8 mouse cellular contexts compared by ENCODE assay signal in the genomic region with DNA sequence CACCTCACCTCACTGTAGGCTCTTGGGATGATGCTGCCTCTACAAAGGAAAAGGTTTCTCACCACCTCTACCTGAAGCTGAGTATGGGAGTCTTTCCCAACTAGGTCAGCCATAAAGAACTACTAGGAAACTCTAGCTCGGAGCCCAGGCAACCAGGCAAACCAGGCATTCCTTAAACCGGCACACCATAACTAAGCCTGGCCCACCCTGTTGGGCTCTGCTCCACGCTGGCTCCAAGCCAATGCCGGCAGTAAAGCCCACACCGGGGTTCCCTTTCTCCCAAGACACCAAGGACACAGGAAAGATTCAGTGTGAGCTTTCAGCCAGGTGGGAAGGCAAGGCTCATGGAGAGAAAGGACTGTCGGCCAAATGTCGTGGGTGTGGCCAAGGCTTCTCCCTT. TPM values are rescaled to one million over a fixed set of nuclear protein-coding genes. Genes with fewer than 3 reads are reported as not detected.
DNase-seq lines count a peak whose midpoint lies in the region; ATAC-seq and TF ChIP-seq lines count a peak whose summit lies in the region.

No protein-coding gene starts in this region.

- intact Hi-C loops in left cerebral cortex, postnatal 10 days (cut with DNase I), result no loop called here
- intact Hi-C loops in left cerebral cortex, postnatal 14 days (cut with DNase I), result no loop called here

- peaks cover 7% of the 10 kb centered on the region; the same call in 1 of the 2 replicates for H3K4me1 ChIP-seq in forebrain, postnatal 0 days (ENCODE audit: insufficient read depth)

- no peak for TF ChIP-seq CTCF in forebrain, postnatal 0 days (IDR thresholded peaks at IDR 0.05; ENCODE audit: low read depth)

- peak; percentile 17 to 61 for DNase-seq in left cerebral cortex, postnatal 10 days (ENCODE audit: extremely low spot score in 1 of 2, low spot score in 2 of 2)
- no peak for DNase-seq in left cerebral cortex, postnatal 14 days (ENCODE audit: low spot score in 2 of 2)
- DNase-seq in embryo, embryonic 10 days (ENCODE audit: low spot score), result peak; percentile 42
- peak; percentile 58 for DNase-seq in forebrain, postnatal 0 days
- DNase-seq in lung, postnatal 10 days, result peak; percentile 58
- DNase-seq in urinary bladder, adult 2 months (ENCODE audit: low spot score), result no peak
- no peak for DNase-seq in thymus, postnatal 36 days

- no peak overlapping the region for H3K4me3 ChIP-seq in forebrain, postnatal 0 days (ENCODE audit: low read depth, low read length)

- H3K9me3 ChIP-seq in forebrain, postnatal 0 days (ENCODE audit: low read length), result no peaks in the 10 kb centered on the region

- peak; percentile 54; the same call in 1 of the 2 replicates for ATAC-seq in forebrain, postnatal 0 days
- no peak for ATAC-seq in megakaryocyte-erythroid progenitor cell, adult 5-6 weeks (replicated peaks; ENCODE audit: low FRiP score, low TSS enrichment, poor library complexity, severe bottlenecking)

- no peak overlapping the region for H3K4me2 ChIP-seq in forebrain, postnatal 0 days (ENCODE audit: low read depth)

- H3K36me3 ChIP-seq in forebrain, postnatal 0 days (ENCODE audit: insufficient read depth), result no peaks in the 10 kb centered on the region

- H3K27me3 ChIP-seq in forebrain, postnatal 0 days (ENCODE audit: insufficient read depth, low read length), result no peaks in the 10 kb centered on the region

- H3K27ac ChIP-seq in forebrain, postnatal 0 days (ENCODE audit: low read depth, low read length), result peak overlapping the region; percentile 52; the same call in 1 of the 2 replicates

- no peak overlapping the region for H3K9ac ChIP-seq in forebrain, postnatal 0 days

- 16% methylated on average over 7 of the region's 7 CpGs for WGBS in forebrain, postnatal 0 days

RNA-seq across cellular contexts. Expression of gene She, which starts 37.2 kb away (rescaled TPM):
- 1 to 10 TPM; 3.1 to 3.3 TPM for total RNA-seq in left cerebral cortex, postnatal 10 days (2021)
- total RNA-seq in left cerebral cortex, postnatal 14 days (2021), result 1 to 10 TPM; 3.6 to 3.7 TPM
- total RNA-seq in forebrain, postnatal 0 days (2014; rRNA removed), result 1.8 and 2.1 TPM in 2 replicates
- 0.65 and 0.86 TPM in 2 replicates for polyA plus RNA-seq in forebrain, postnatal 0 days (2015; fragmentation: Nextera tagmentation; extraction: Ambion mirVana)
- 3.4 and 5.3 TPM in 2 replicates for polyA plus RNA-seq in urinary bladder, adult 2 months (2012; rRNA removed)
- total RNA-seq in megakaryocyte-erythroid progenitor cell, adult 5-6 weeks (2014; fragmentation: Nextera tagmentation), result not detected in 2 replicates
- total RNA-seq in megakaryocyte-erythroid progenitor cell, adult 5-6 weeks (2017), result not detected in 2 replicates

RNA-seq across cellular contexts. Expression of gene Il6ra, which starts 44.6 kb away (rescaled TPM):
- 1 to 10 TPM; 4.1 to 4.4 TPM for total RNA-seq in left cerebral cortex, postnatal 10 days (2021)
- 1 to 10 TPM; 3.6 to 4.7 TPM for total RNA-seq in left cerebral cortex, postnatal 14 days (2021)
- 1.1 and 1.7 TPM in 2 replicates for total RNA-seq in forebrain, postnatal 0 days (2014; rRNA removed)
- 1.6 and 1.7 TPM in 2 replicates for polyA plus RNA-seq in forebrain, postnatal 0 days (2015; fragmentation: Nextera tagmentation; extraction: Ambion mirVana)
- polyA plus RNA-seq in urinary bladder, adult 2 months (2012; rRNA removed), result 5.3 and 7.9 TPM in 2 replicates
- 0.27 TPM in 1 of 2 replicates, not detected in the other for total RNA-seq in megakaryocyte-erythroid progenitor cell, adult 5-6 weeks (2014; fragmentation: Nextera tagmentation)
- 0.80 TPM in 2 replicates for total RNA-seq in megakaryocyte-erythroid progenitor cell, adult 5-6 weeks (2017)

Comparison
In these comparisons a context has a peak if more than half of its experiments do, and no peak if none do; other contexts are left out.
1. DNase-seq: peak in left cerebral cortex, postnatal 10 days (2 of 2), embryo, embryonic 10 days (single experiment), forebrain, postnatal 0 days (single experiment) and lung, postnatal 10 days (single experiment); none in left cerebral cortex, postnatal 14 days (0 of 2), urinary bladder, adult 2 months (single experiment) and thymus, postnatal 36 days (0 of 2).